Mouse (Mus musculus): ENCODE results near the gene Tbc1d25. TPM values are rescaled to one million over a fixed set of nuclear protein-coding genes. Genes with fewer than 3 reads are reported as not detected.

Gene Tbc1d25
- total and polyA plus RNA-seq, 3 experiments: 8.0 to 23.4 TPM; not detected in 1

DNA sequence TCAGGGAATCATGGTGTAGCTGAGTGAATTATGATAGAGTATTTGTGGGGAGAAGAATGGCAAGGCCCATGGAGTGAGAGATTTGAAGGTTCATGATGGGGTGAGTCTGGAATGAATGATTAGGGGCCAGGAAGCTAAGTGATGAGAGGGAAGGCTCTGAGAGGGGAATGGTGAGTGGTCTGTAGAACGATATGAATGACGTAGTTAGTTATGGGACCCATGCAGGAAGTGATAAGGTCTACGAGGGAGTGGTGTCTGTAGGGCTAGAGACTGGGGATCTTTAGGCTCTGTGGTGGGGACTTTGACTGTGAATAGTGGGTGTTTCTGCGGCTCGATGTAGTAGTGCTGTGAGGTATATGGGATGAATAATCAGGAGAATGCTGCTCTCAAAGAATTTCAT lies 3.7 kb upstream of the Tbc1d25 start:
- 0 out of 2 replicates have a peak, but pooled peaks have one; percentile 15 for TF ChIP-seq HCFC1 (IDR thresholded peaks at IDR 0.05; ENCODE audit: low read depth, low read length)
- TF ChIP-seq EP300 (IDR thresholded peaks at IDR 0.05; ENCODE audit: low read depth in 1 of 2, low read length in 2 of 2): 0 out of 4 replicates have a peak, but pooled peaks of 1 of the 2 experiments have one; percentile 4
- TF ChIP-seq NELFE (IDR thresholded peaks at IDR 0.05; ENCODE audit: low read depth, low read length): no peak
- peak; percentile 59 for TF ChIP-seq GATA1 (IDR thresholded peaks at IDR 0.05; ENCODE audit: low read depth, low read length)
- TF ChIP-seq SIN3A (IDR thresholded peaks at IDR 0.05; ENCODE audit: low read length): 0 out of 2 replicates have a peak, but pooled peaks have one; percentile 14
- Histone ChIP-seq H3K36me3 (ENCODE audit: control insufficient read depth in 1 of 2, insufficient read depth in 2 of 2, low read length in 2 of 2) (peaks cover 0 to 24% of the 10 kb centered on the region in 2 experiments; a peak in 2 of 4 replicates), H3K4me1 (ENCODE audit: control insufficient read depth in 1 of 2, insufficient read depth in 2 of 2, low read length in 2 of 2) (peaks cover 17 to 18% of the 10 kb centered on the region in 2 experiments), H3K9ac (ENCODE audit: control insufficient read depth, low read depth, low read length, poor library complexity, severe bottlenecking) (peak overlapping the region; percentile 15; the same call in 1 of the 2 replicates), H3K79me2 (ENCODE audit: control insufficient read depth, insufficient read depth, low read length, poor library complexity) (peaks cover 2% of the 10 kb centered on the region; the same call in 1 of the 2 replicates), H3K9me3 (replicated peaks; ENCODE audit: insufficient read depth, low read length) (no peaks in the 10 kb centered on the region), H3K27me3 (ENCODE audit: control insufficient read depth in 1 of 2, insufficient read depth in 2 of 2, low read length in 2 of 2) (no peaks in the 10 kb centered on the region), H3K27ac (ENCODE audit: control insufficient read depth, low read depth, low read length) (peak overlapping the region; percentile 26), H3K4me3 (ENCODE audit: control insufficient read depth in 1 of 2, insufficient read depth in 1 of 2, low read depth in 2 of 2, low read length in 2 of 2) (no peak overlapping the region)
- DNase-seq (ENCODE audit: low read depth, low spot score): peak; percentile 67

DNA sequence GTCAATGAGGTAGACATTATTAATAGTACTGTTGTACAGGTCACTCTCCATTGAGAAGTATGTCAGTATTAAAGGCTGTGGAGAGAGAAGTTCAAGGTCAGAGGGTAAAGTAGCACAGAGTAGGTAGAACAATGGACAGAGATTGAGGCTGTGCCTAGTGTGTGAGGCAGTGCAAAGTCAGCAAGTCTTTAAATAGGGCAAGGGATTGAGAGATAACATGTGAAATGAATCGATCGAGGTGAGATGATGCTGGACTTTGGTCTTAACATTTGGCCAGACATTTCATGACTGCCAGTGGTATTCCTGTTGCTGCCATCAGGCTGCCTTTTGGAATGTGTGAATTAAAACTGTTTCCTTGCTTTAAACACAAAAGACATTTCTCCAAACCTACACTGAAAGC lies 2.9 kb upstream of the Tbc1d25 start:
- H3K9ac ChIP-seq (ENCODE audit: control insufficient read depth, low read depth, low read length, poor library complexity, severe bottlenecking): no peak overlapping the region
- H3K36me3 ChIP-seq (ENCODE audit: control insufficient read depth in 1 of 2, insufficient read depth in 2 of 2, low read length in 2 of 2): peaks cover 0 to 26% of the 10 kb centered on the region in 2 experiments; a peak in 2 of 4 replicates
- H3K27ac ChIP-seq (ENCODE audit: control insufficient read depth, low read depth, low read length): no peak overlapping the region
- DNase-seq (ENCODE audit: low read depth, low spot score): no peak
- TF ChIP-seq GATA1 (IDR thresholded peaks at IDR 0.05; ENCODE audit: low read depth, low read length) (no peak), MAFK (IDR thresholded peaks at IDR 0.05; ENCODE audit: borderline replicate concordance, low read depth, low read length) (no peak), CTCF (IDR thresholded peaks at IDR 0.05 in 2 of 3, conservative IDR thresholded peaks at IDR 0.05 in 1 of 3; ENCODE audit: control insufficient read depth in 1 of 3, insufficient read depth in 1 of 3, low read depth in 2 of 3, low read length in 3 of 3, poor library complexity in 1 of 3, severe bottlenecking in 1 of 3) (no peak), TBP (IDR thresholded peaks at IDR 0.05; ENCODE audit: low read depth, low read length) (no peak), ZMIZ1 (IDR thresholded peaks at IDR 0.05; ENCODE audit: low read depth, low read length) (no peak), EP300 (IDR thresholded peaks at IDR 0.05; ENCODE audit: low read depth in 1 of 2, low read length in 2 of 2) (no peak), SIN3A (IDR thresholded peaks at IDR 0.05; ENCODE audit: low read length) (no peak), ZKSCAN1 (IDR thresholded peaks at IDR 0.05; ENCODE audit: low read depth, low read length) (no peak)
- no peaks in the 10 kb centered on the region for H3K27me3 ChIP-seq (ENCODE audit: control insufficient read depth in 1 of 2, insufficient read depth in 2 of 2, low read length in 2 of 2)
- H3K4me3 ChIP-seq (ENCODE audit: control insufficient read depth in 1 of 2, insufficient read depth in 1 of 2, low read depth in 2 of 2, low read length in 2 of 2): no peak overlapping the region
- H3K9me3 ChIP-seq (replicated peaks; ENCODE audit: insufficient read depth, low read length): no peaks in the 10 kb centered on the region
- peaks cover 17 to 19% of the 10 kb centered on the region in 2 experiments for H3K4me1 ChIP-seq (ENCODE audit: control insufficient read depth in 1 of 2, insufficient read depth in 2 of 2, low read length in 2 of 2)
- H3K79me2 ChIP-seq (ENCODE audit: control insufficient read depth, insufficient read depth, low read length, poor library complexity): peaks cover 2% of the 10 kb centered on the region; the same call in 1 of the 2 replicates

DNA sequence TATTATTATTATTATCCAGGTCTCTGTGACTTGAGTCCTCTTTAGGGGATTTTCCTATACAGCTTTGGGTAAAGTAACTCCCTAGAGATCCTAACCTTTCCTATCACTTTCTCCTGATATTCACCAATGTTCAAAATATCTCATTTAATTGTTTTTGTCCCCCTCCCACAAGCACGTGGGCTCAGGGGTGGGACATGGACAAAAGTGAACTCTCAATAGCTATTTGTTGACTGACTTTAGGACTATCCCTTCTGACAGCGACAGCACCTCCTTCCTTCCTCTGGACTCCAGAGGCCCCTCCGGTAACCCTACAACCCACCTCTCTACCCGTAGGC lies 845 bp downstream of the Tbc1d25 start:
- Histone ChIP-seq H3K27me3 (ENCODE audit: control insufficient read depth in 1 of 2, insufficient read depth in 2 of 2, low read length in 2 of 2) (no peaks in the 10 kb centered on the region), H3K4me1 (ENCODE audit: control insufficient read depth in 1 of 2, insufficient read depth in 2 of 2, low read length in 2 of 2) (peaks cover 17% of the 10 kb centered on the region in 2 experiments), H3K9ac (ENCODE audit: control insufficient read depth, low read depth, low read length, poor library complexity, severe bottlenecking) (peak overlapping the region; percentile 73), H3K79me2 (ENCODE audit: control insufficient read depth, insufficient read depth, low read length, poor library complexity) (peaks cover 2% of the 10 kb centered on the region; the same call in 1 of the 2 replicates), H3K9me3 (replicated peaks; ENCODE audit: insufficient read depth, low read length) (no peaks in the 10 kb centered on the region), H3K36me3 (ENCODE audit: control insufficient read depth in 1 of 2, insufficient read depth in 2 of 2, low read length in 2 of 2) (peaks cover 2 to 25% of the 10 kb centered on the region in 2 experiments), H3K4me3 (ENCODE audit: control insufficient read depth in 1 of 2, insufficient read depth in 1 of 2, low read depth in 2 of 2, low read length in 2 of 2) (peak overlapping the region; percentile 69 to 86), H3K27ac (ENCODE audit: control insufficient read depth, low read depth, low read length) (peak overlapping the region; percentile 84)
- DNase-seq (ENCODE audit: low read depth, low spot score): no peak
- TF ChIP-seq ELF1 (IDR thresholded peaks at IDR 0.05; ENCODE audit: low read depth, low read length): no peak
- peak; percentile 71; the same call in 1 of the 2 replicates for TF ChIP-seq MAX (IDR thresholded peaks at IDR 0.05; ENCODE audit: low read length)
- TF ChIP-seq TAL1 (IDR thresholded peaks at IDR 0.05; ENCODE audit: low read length): no peak
- peak; percentile 58; the same call in 1 of the 2 replicates for TF ChIP-seq MYC (IDR thresholded peaks at IDR 0.05; ENCODE audit: low read depth, low read length)
- no peak for TF ChIP-seq GATA1 (IDR thresholded peaks at IDR 0.05; ENCODE audit: low read depth, low read length)
- TF ChIP-seq E2F4 (IDR thresholded peaks at IDR 0.05; ENCODE audit: borderline replicate concordance, low read depth, low read length): no peak
- peak; percentile 54 for TF ChIP-seq SIN3A (IDR thresholded peaks at IDR 0.05; ENCODE audit: low read length)
- no peak for TF ChIP-seq TBP (IDR thresholded peaks at IDR 0.05; ENCODE audit: low read depth, low read length)
- TF ChIP-seq ZC3H11A (IDR thresholded peaks at IDR 0.05; ENCODE audit: low read depth, low read length): no peak
- TF ChIP-seq BHLHE40 (IDR thresholded peaks at IDR 0.05; ENCODE audit: borderline replicate concordance, low read depth, low read length): no peak
- no peak for TF ChIP-seq TCF12 (IDR thresholded peaks at IDR 0.05; ENCODE audit: low read depth, low read length)
- TF ChIP-seq RAD21 (IDR thresholded peaks at IDR 0.05; ENCODE audit: low read depth, low read length): no peak
- TF ChIP-seq CHD2 (IDR thresholded peaks at IDR 0.05; ENCODE audit: low read length): no peak
- no peak for TF ChIP-seq MYB (IDR thresholded peaks at IDR 0.05; ENCODE audit: low read depth, low read length)
- TF ChIP-seq MAFK (IDR thresholded peaks at IDR 0.05; ENCODE audit: borderline replicate concordance, low read depth, low read length): no peak
- TF ChIP-seq ZMIZ1 (IDR thresholded peaks at IDR 0.05; ENCODE audit: low read depth, low read length): no peak
- peak; percentile 29; the same call in 1 of the 2 replicates for TF ChIP-seq USF1 (IDR thresholded peaks at IDR 0.05; ENCODE audit: low read depth, low read length)
- no peak for TF ChIP-seq MEF2A (IDR thresholded peaks at IDR 0.05; ENCODE audit: extremely low read depth, insufficient replicate concordance, low read depth, low read length, poor library complexity, severe bottlenecking)
- peak; percentile 87 for TF ChIP-seq MXI1 (IDR thresholded peaks at IDR 0.05; ENCODE audit: low read depth, low read length)
- TF ChIP-seq SMC3 (IDR thresholded peaks at IDR 0.05; ENCODE audit: low read depth, low read length): no peak

Measured in MEL (cell line).